Mouse (Mus musculus) forebrain, embryonic 12.5 days (tissue): ENCODE data around the gene Gli1. TPM values are rescaled to one million over a fixed set of nuclear protein-coding genes. Genes with fewer than 3 reads are reported as not detected.
A peak's percentile ranks its signal among the peaks of the same experiment; 100 is the strongest.

Experiments
- ATAC-seq: fragments of 200-750 bp; cut with Nextera tagmentation; 2 replicates; pipeline ENCODE4 v1.8.0; 2017; ENCODE audit warnings: moderate TSS enrichment; ENCODE audit not compliant: low FRiP score
- H3K27ac ChIP-seq: fragments of 300-500 bp; sonication (generic); 2 replicates; pipeline ENCODE4 v1.5.1; 2016; ENCODE audit warnings: mild to moderate bottlenecking
- H3K27me3 ChIP-seq: fragments of 300-500 bp; sonication (generic); 2 replicates; pipeline ENCODE4 v1.6.1; 2016; ENCODE audit warnings: mild to moderate bottlenecking
- H3K36me3 ChIP-seq: fragments of 300-500 bp; sonication (generic); replicated peaks from 2 replicates; pipeline ENCODE4 v1.6.1; 2016; ENCODE audit warnings: mild to moderate bottlenecking
- H3K4me1 ChIP-seq: fragments of 300-500 bp; sonication (generic); 2 replicates; pipeline ENCODE4 v1.6.1; 2016
- H3K4me2 ChIP-seq: fragments of 300-500 bp; sonication (generic); 2 replicates; pipeline ENCODE4 v1.6.1; 2016; ENCODE audit warnings: mild to moderate bottlenecking, moderate library complexity
- H3K4me3 ChIP-seq: fragments of 300-500 bp; sonication (generic); replicated peaks from 2 replicates; pipeline ENCODE4 v1.5.1; 2016; ENCODE audit warnings: mild to moderate bottlenecking
- H3K9ac ChIP-seq: fragments of 300-500 bp; sonication (generic); 2 replicates; pipeline ENCODE4 v1.6.1; 2016; ENCODE audit warnings: mild to moderate bottlenecking
- H3K9me3 ChIP-seq: fragments of 300-500 bp; sonication (generic); 2 replicates; pipeline ENCODE4 v1.6.1; 2016
- WGBS: fragments of 180-500 bp; shearing (Covaris S2); methylation state at CpG from one replicate; pipeline ENCODE4 v1.1.7; 2016; 5-methylcytosine and 5-hydroxymethylcytosine counted together
- polyA plus RNA-seq: library from polyadenylated mRNA; unstranded; fragments of >200 nt; fragmentation: Nextera tagmentation; extraction: Ambion mirVana; gene quantifications from 2 replicates; pipeline ENCODE4 v1.2.1, GENCODE M21; 2016

The Gli1 gene
- 3.2 and 3.6 TPM in 2 replicates for polyA plus RNA-seq

- peaks cover 38% of the 10 kb centered on the region for H3K4me1 ChIP-seq
- H3K36me3 ChIP-seq = no peaks in the 10 kb centered on the region
- H3K9ac ChIP-seq = peak within 1 kb of the TSS; percentile 49
- H3K4me2 ChIP-seq = peak within 1 kb of the TSS; percentile 78
- peak within 1 kb of the TSS; percentile 41 for H3K4me3 ChIP-seq
- WGBS = under 1% methylated on average over 28 of the region's 29 CpGs
- no peaks in the 10 kb centered on the region for H3K9me3 ChIP-seq
- H3K27me3 ChIP-seq = peaks cover 42% of the 10 kb centered on the region
- peak; percentile 28; the same call in 1 of the 2 replicates for ATAC-seq
- H3K27ac ChIP-seq = peak within 1 kb of the TSS; percentile 70
Measured at GRCm38 (mm10) chr10:127341891-127342639, at the start of gene Gli1. Gene Gli1 (minus strand): TSS chr10:127341974.

- Histone ChIP-seq H3K4me1 (peaks cover 28% of the 10 kb centered on the region), H3K9ac (peak overlapping the region; percentile 72; the same call in 1 of the 2 replicates), H3K36me3 (no peaks in the 10 kb centered on the region), H3K27me3 (no peaks in the 10 kb centered on the region), H3K9me3 (no peaks in the 10 kb centered on the region), H3K4me2 (peak overlapping the region; percentile 70), H3K27ac (no peak overlapping the region), H3K4me3 (peak overlapping the region; percentile 65)
- no peak for ATAC-seq
- WGBS = 59% methylated on average over 2 of the region's 2 CpGs
Measured at GRCm38 (mm10) chr10:127381743-127382134, 40.0 kb upstream of the Gli1 start.

GRCm38 (mm10) chr10:127380767-127381742, 39.3 kb upstream of the Gli1 start:
- WGBS = 1% methylated on average over 29 of the region's 79 CpGs
- peaks cover 24% of the 10 kb centered on the region for H3K4me1 ChIP-seq
- H3K9ac ChIP-seq = peak overlapping the region; percentile 72
- ATAC-seq = peak; percentile 79
- no peaks in the 10 kb centered on the region for H3K9me3 ChIP-seq
- H3K4me3 ChIP-seq = peak overlapping the region; percentile 65
- no peaks in the 10 kb centered on the region for H3K36me3 ChIP-seq
- peak overlapping the region; percentile 70 for H3K4me2 ChIP-seq
- H3K27ac ChIP-seq = peak overlapping the region; percentile 91
- H3K27me3 ChIP-seq = no peaks in the 10 kb centered on the region

- Histone ChIP-seq H3K27me3 (no peaks in the 10 kb centered on the region), H3K27ac (peak within 1 kb of the TSS; percentile 91), H3K36me3 (no peaks in the 10 kb centered on the region), H3K4me3 (peak within 1 kb of the TSS; percentile 65), H3K9ac (peak within 1 kb of the TSS; percentile 72), H3K4me1 (peaks cover 24% of the 10 kb centered on the region), H3K4me2 (peak within 1 kb of the TSS; percentile 70), H3K9me3 (no peaks in the 10 kb centered on the region)
- ATAC-seq = peak; percentile 97
- WGBS = 0% methylated on average over 30 of the region's 53 CpGs
Measured at GRCm38 (mm10) chr10:127380251-127380691, 38.5 kb upstream of the Gli1 start, which contains the start of gene R3hdm2. Gene R3hdm2 (plus strand): TSS chr10:127380327.

- Histone ChIP-seq H3K27me3 (no peaks in the 10 kb centered on the region), H3K36me3 (no peaks in the 10 kb centered on the region), H3K27ac (peak overlapping the region; percentile 91), H3K4me2 (peak overlapping the region; percentile 59), H3K9me3 (no peaks in the 10 kb centered on the region), H3K9ac (peak overlapping the region; percentile 72; the same call in 1 of the 2 replicates), H3K4me3 (peak overlapping the region; percentile 65), H3K4me1 (peaks cover 20% of the 10 kb centered on the region)
- 90% methylated on average over 8 of the region's 8 CpGs for WGBS
- ATAC-seq = no peak
Measured at GRCm38 (mm10) chr10:127379654-127380053, 37.9 kb upstream of the Gli1 start.

- Histone ChIP-seq H3K4me3 (no peak overlapping the region), H3K9me3 (no peaks in the 10 kb centered on the region), H3K36me3 (no peaks in the 10 kb centered on the region), H3K4me2 (no peak overlapping the region), H3K27me3 (no peaks in the 10 kb centered on the region), H3K9ac (no peak overlapping the region), H3K27ac (no peak overlapping the region), H3K4me1 (peaks cover 12% of the 10 kb centered on the region)
- ATAC-seq = no peak
- 67% methylated on average over 3 of the region's 3 CpGs for WGBS
Measured at GRCm38 (mm10) chr10:127377700-127378099, 35.9 kb upstream of the Gli1 start.

- H3K27ac ChIP-seq = no peak overlapping the region
- H3K4me3 ChIP-seq = no peak overlapping the region
- no peak overlapping the region for H3K4me2 ChIP-seq
- no peaks in the 10 kb centered on the region for H3K9me3 ChIP-seq
- no peak overlapping the region for H3K9ac ChIP-seq
- no peaks in the 10 kb centered on the region for H3K36me3 ChIP-seq
- no peak for ATAC-seq
- H3K4me1 ChIP-seq = peaks cover 6% of the 10 kb centered on the region; the same call in 1 of the 2 replicates
- 58% methylated on average over 2 of the region's 2 CpGs for whole genome bisulfite sequencing
- H3K27me3 ChIP-seq = 0 out of 2 replicates have a peak, but pooled peaks cover 5% of the 10 kb centered on the region
Measured at GRCm38 (mm10) chr10:127371023-127371422, 29.2 kb upstream of the Gli1 start.

- no peaks in the 10 kb centered on the region for H3K9me3 ChIP-seq
- 80% methylated on average over 22 of the region's 22 CpGs for WGBS
- ATAC-seq = no peak
- no peaks in the 10 kb centered on the region for H3K36me3 ChIP-seq
- no peak within 1 kb of the TSS for H3K9ac ChIP-seq
- H3K27me3 ChIP-seq = 0 out of 2 replicates have a peak, but pooled peaks cover 5% of the 10 kb centered on the region
- peaks cover 6% of the 10 kb centered on the region; the same call in 1 of the 2 replicates for H3K4me1 ChIP-seq
- no peak within 1 kb of the TSS for H3K4me3 ChIP-seq
- H3K27ac ChIP-seq = no peak within 1 kb of the TSS
- H3K4me2 ChIP-seq = no peak within 1 kb of the TSS
Measured at GRCm38 (mm10) chr10:127369834-127370820, 28.4 kb upstream of the Gli1 start, which contains the start of gene Inhbc. Gene Inhbc (minus strand): TSS chr10:127370431.

GRCm38 (mm10) chr10:127368273-127368672, 26.5 kb upstream of the Gli1 start:
- no peak for ATAC-seq
- Histone ChIP-seq H3K4me1 (peaks cover 6% of the 10 kb centered on the region; the same call in 1 of the 2 replicates), H3K4me3 (no peak overlapping the region), H3K9ac (no peak overlapping the region), H3K27ac (no peak overlapping the region), H3K9me3 (no peaks in the 10 kb centered on the region), H3K27me3 (0 out of 2 replicates have a peak, but pooled peaks cover 5% of the 10 kb centered on the region), H3K36me3 (no peaks in the 10 kb centered on the region), H3K4me2 (no peak overlapping the region)
- 70% methylated on average over 2 of the region's 2 CpGs for WGBS

GRCm38 (mm10) chr10:127367116-127367515, 25.3 kb upstream of the Gli1 start:
- peaks cover 6% of the 10 kb centered on the region; the same call in 1 of the 2 replicates for H3K4me1 ChIP-seq
- H3K9ac ChIP-seq = no peak overlapping the region
- H3K4me3 ChIP-seq = no peak overlapping the region
- H3K9me3 ChIP-seq = no peaks in the 10 kb centered on the region
- no peak overlapping the region for H3K27ac ChIP-seq
- no peaks in the 10 kb centered on the region for H3K36me3 ChIP-seq
- H3K27me3 ChIP-seq = 0 out of 2 replicates have a peak, but pooled peaks cover 5% of the 10 kb centered on the region
- 74% methylated on average over 5 of the region's 5 CpGs for WGBS
- no peak overlapping the region for H3K4me2 ChIP-seq
- ATAC-seq = no peak

GRCm38 (mm10) chr10:127360714-127361113, 18.9 kb upstream of the Gli1 start:
- Histone ChIP-seq H3K4me1 (no peaks in the 10 kb centered on the region), H3K9ac (no peak overlapping the region), H3K4me3 (no peak overlapping the region), H3K9me3 (no peaks in the 10 kb centered on the region), H3K4me2 (no peak overlapping the region), H3K36me3 (no peaks in the 10 kb centered on the region), H3K27ac (no peak overlapping the region), H3K27me3 (no peaks in the 10 kb centered on the region)
- no peak for ATAC-seq
- whole genome bisulfite sequencing = 84% methylated on average over 3 of the region's 3 CpGs
